Mouse (Mus musculus) testis, adult 2 months (tissue): ENCODE data around the gene Tmem121. TPM values are rescaled to one million over a fixed set of nuclear protein-coding genes. Genes with fewer than 3 reads are reported as not detected.

Experiments
- H3K27ac ChIP-seq: fragments of 200-500 bp; 2 replicates; pipeline ENCODE4 v1.5.1; 2012; ENCODE audit warnings: low read depth, low read length; ENCODE audit not compliant: control insufficient read depth, insufficient read depth
- H3K27me3 ChIP-seq: fragments of 200-500 bp; 2 replicates; pipeline ENCODE4 v1.6.1; 2012; ENCODE audit warnings: mild to moderate bottlenecking, low read length, moderate library complexity; ENCODE audit not compliant: control insufficient read depth, insufficient read depth
- H3K36me3 ChIP-seq: fragments of 200-500 bp; 2 replicates; pipeline ENCODE4 v1.6.1; 2012; ENCODE audit warnings: mild to moderate bottlenecking, low read length; ENCODE audit not compliant: control insufficient read depth, insufficient read depth
- H3K4me1 ChIP-seq: fragments of 200-500 bp; 2 replicates; pipeline ENCODE4 v1.6.1; 2012; ENCODE audit warnings: low read length; ENCODE audit not compliant: control insufficient read depth, insufficient read depth
- H3K4me3 ChIP-seq: fragments of 200-500 bp; 2 replicates; pipeline ENCODE4 v1.5.1; 2012; ENCODE audit warnings: low read depth, mild to moderate bottlenecking, low read length, moderate library complexity, mixed read lengths; ENCODE audit not compliant: control insufficient read depth
- CTCF ChIP-seq: fragments of 200-500 bp; IDR thresholded peaks from 2 replicates; pipeline ENCODE4 v1.5.1; 2012; ENCODE audit warnings: low read depth, mild to moderate bottlenecking, inconsistent platforms, low read length, moderate library complexity; ENCODE audit not compliant: control insufficient read depth, insufficient read depth, insufficient replicate concordance
- POLR2A ChIP-seq: fragments of 200-500 bp; IDR thresholded peaks from 2 replicates; pipeline ENCODE4 v1.6.1; 2012; ENCODE audit warnings: low read depth, mild to moderate bottlenecking, inconsistent platforms, low read length, moderate library complexity; ENCODE audit not compliant: control insufficient read depth
- polyA plus RNA-seq: library from polyadenylated mRNA; depleted of rRNA; stranded (reverse); fragments of >200 nt; gene quantifications from 2 replicates; pipeline ENCODE4 v1.2.3, GENCODE M21; 2012

Tmem121 gene
- polyA plus RNA-seq, 1 experiment, result 1.0 TPM

- Histone ChIP-seq H3K27ac (peak overlapping the region; percentile 83), H3K4me3 (peak overlapping the region; percentile 94), H3K36me3 (no peaks in the 10 kb centered on the region), H3K27me3 (no peaks in the 10 kb centered on the region), H3K4me1 (peaks cover 39% of the 10 kb centered on the region)
- TF ChIP-seq POLR2A, result peak; percentile 25; the same call in 1 of the 2 replicates
- 0 out of 2 replicates have a peak, but pooled peaks have one; percentile 8 for TF ChIP-seq CTCF
Measured at GRCm38 (mm10) chr12:113155076-113155771, 30.5 kb upstream of the Tmem121 start.

GRCm38 (mm10) chr12:113155887-113156539 is 29.7 kb upstream of the Tmem121 start, which contains the start of gene Tedc1:
Gene Tedc1, plus strand, starts transcription at chr12:113156421.
- peak within 1 kb of the TSS; percentile 94 for H3K4me3 ChIP-seq
- TF ChIP-seq CTCF (peak; percentile 73; the same call in 1 of the 2 replicates), POLR2A (peak; percentile 31; the same call in 1 of the 2 replicates)
- peak within 1 kb of the TSS; percentile 83 for H3K27ac ChIP-seq
- H3K27me3 ChIP-seq, result no peaks in the 10 kb centered on the region
- peaks cover 35% of the 10 kb centered on the region for H3K4me1 ChIP-seq
- H3K36me3 ChIP-seq, result no peaks in the 10 kb centered on the region; the same call in 1 of the 2 replicates

GRCm38 (mm10) chr12:113156540-113156929 is 29.2 kb upstream of the Tmem121 start:
- Histone ChIP-seq H3K4me3 (peak overlapping the region; percentile 94), H3K27ac (peak overlapping the region; percentile 70)

GRCm38 (mm10) chr12:113157002-113157401 is 28.7 kb upstream of the Tmem121 start:
- H3K36me3 ChIP-seq, result no peaks in the 10 kb centered on the region; the same call in 1 of the 2 replicates
- H3K27ac ChIP-seq, result no peak overlapping the region

More at GRCm38 (mm10) chr12:113156540-113156929, 29.2 kb upstream of the Tmem121 start:
- Histone ChIP-seq H3K27me3 (no peaks in the 10 kb centered on the region), H3K36me3 (no peaks in the 10 kb centered on the region; the same call in 1 of the 2 replicates), H3K4me1 (peaks cover 31% of the 10 kb centered on the region)
- TF ChIP-seq POLR2A (no peak), CTCF (no peak)

GRCm38 (mm10) chr12:113157521-113157920 is 28.2 kb upstream of the Tmem121 start:
- H3K27ac ChIP-seq, result no peak overlapping the region
- H3K36me3 ChIP-seq, result no peaks in the 10 kb centered on the region; the same call in 1 of the 2 replicates
- H3K4me3 ChIP-seq, result peak overlapping the region; percentile 94
- TF ChIP-seq POLR2A, result no peak
- TF ChIP-seq CTCF, result no peak
- peaks cover 23% of the 10 kb centered on the region for H3K4me1 ChIP-seq
- no peaks in the 10 kb centered on the region for H3K27me3 ChIP-seq

More at GRCm38 (mm10) chr12:113157002-113157401, 28.7 kb upstream of the Tmem121 start:
- peaks cover 28% of the 10 kb centered on the region for H3K4me1 ChIP-seq
- peak overlapping the region; percentile 94 for H3K4me3 ChIP-seq
- no peak for TF ChIP-seq CTCF
- TF ChIP-seq POLR2A, result no peak
- H3K27me3 ChIP-seq, result no peaks in the 10 kb centered on the region

GRCm38 (mm10) chr12:113157971-113158370 is 27.8 kb upstream of the Tmem121 start:
- Histone ChIP-seq H3K4me1 (peaks cover 23% of the 10 kb centered on the region), H3K27me3 (no peaks in the 10 kb centered on the region), H3K27ac (no peak overlapping the region), H3K36me3 (no peaks in the 10 kb centered on the region; the same call in 1 of the 2 replicates), H3K4me3 (no peak overlapping the region)
- TF ChIP-seq POLR2A (no peak), CTCF (no peak)

- Histone ChIP-seq H3K27me3 (no peaks in the 10 kb centered on the region), H3K4me3 (no peak overlapping the region), H3K27ac (no peak overlapping the region), H3K36me3 (peaks cover 2% of the 10 kb centered on the region; the same call in 1 of the 2 replicates), H3K4me1 (no peaks in the 10 kb centered on the region)
- no peak for TF ChIP-seq POLR2A
- no peak for TF ChIP-seq CTCF
Measured at GRCm38 (mm10) chr12:113163561-113164006, 22.1 kb upstream of the Tmem121 start.
